Mouse (Mus musculus) heart, embryonic 12.5 days (tissue): Measurements from ENCODE around the gene Mdn1. TPM values are rescaled to one million over a fixed set of nuclear protein-coding genes. Genes with fewer than 3 reads are reported as not detected.

Experiments used
- ATAC-seq: fragments of 200-750 bp; cut with Nextera tagmentation; 2 replicates; pipeline ENCODE4 v1.8.0; 2017; ENCODE audit warnings: moderate TSS enrichment, moderate library complexity; ENCODE audit not compliant: insufficient number of reproducible peaks, low FRiP score
- H3K27ac ChIP-seq: fragments of 300-500 bp; sonication (generic); 2 replicates; pipeline ENCODE4 v1.5.1; 2016; ENCODE audit warnings: mild to moderate bottlenecking, moderate library complexity; ENCODE audit not compliant: poor library complexity, severe bottlenecking
- H3K27me3 ChIP-seq: fragments of 300-500 bp; sonication (generic); replicated peaks from 2 replicates; pipeline ENCODE4 v1.6.1; 2016; ENCODE audit warnings: mild to moderate bottlenecking, moderate library complexity
- H3K36me3 ChIP-seq: fragments of 300-500 bp; sonication (generic); 2 replicates; pipeline ENCODE4 v1.6.1; 2016; ENCODE audit warnings: mild to moderate bottlenecking, moderate library complexity
- H3K4me1 ChIP-seq: fragments of 300-500 bp; sonication (generic); replicated peaks from 2 replicates; pipeline ENCODE4 v1.6.1; 2016; ENCODE audit warnings: mild to moderate bottlenecking
- H3K4me2 ChIP-seq: fragments of 300-500 bp; sonication (generic); 2 replicates; pipeline ENCODE4 v1.6.1; 2016; ENCODE audit warnings: mild to moderate bottlenecking, moderate library complexity
- H3K4me3 ChIP-seq: fragments of 300-500 bp; sonication (generic); 2 replicates; pipeline ENCODE4 v1.5.1; 2016; ENCODE audit warnings: mild to moderate bottlenecking
- H3K9ac ChIP-seq: fragments of 300-500 bp; sonication (generic); 2 replicates; pipeline ENCODE4 v1.6.1; 2016; ENCODE audit warnings: mild to moderate bottlenecking, moderate library complexity
- H3K9me3 ChIP-seq: fragments of 300-500 bp; sonication (generic); replicated peaks from 2 replicates; pipeline ENCODE4 v1.6.1; 2016; ENCODE audit warnings: mild to moderate bottlenecking, moderate library complexity
- WGBS: fragments of 180-500 bp; shearing (Covaris S2); methylation state at CpG from one replicate; pipeline ENCODE4 v1.1.7; 2016; 5-methylcytosine and 5-hydroxymethylcytosine counted together
- polyA plus RNA-seq: library from polyadenylated mRNA; unstranded; fragments of >200 nt; fragmentation: Nextera tagmentation; extraction: Ambion mirVana; gene quantifications from 2 replicates; pipeline ENCODE4 v1.2.1, GENCODE M21; 2016

The Mdn1 gene
- polyA plus RNA-seq, 1 experiment from 2014 or later = 10.7 TPM

DNA sequence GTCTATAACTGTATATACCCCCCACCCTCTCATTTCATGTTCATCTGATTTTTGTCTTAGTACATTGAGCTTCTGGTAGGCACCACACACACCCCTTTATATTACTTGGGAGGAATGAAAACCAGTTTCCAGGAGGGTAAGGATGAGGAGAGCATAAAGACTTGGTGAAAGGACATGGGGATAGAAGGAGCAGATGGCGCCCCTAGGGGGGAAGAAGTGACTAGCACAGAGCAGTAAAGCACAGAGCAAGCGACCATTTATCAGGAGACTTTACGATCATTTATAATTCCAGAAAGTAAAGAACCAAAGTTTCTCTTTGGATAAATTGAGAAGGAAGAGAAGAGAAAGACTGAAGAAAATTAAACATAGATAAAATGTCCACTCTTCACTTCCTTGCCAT lies 23.9 kb downstream of the Mdn1 start:
- 70% methylated on average over 3 of the region's 3 CpGs for WGBS
- ATAC-seq = no peak
- H3K36me3 ChIP-seq = peaks cover 61% of the 10 kb centered on the region

GRCm38 (mm10) chr4:32682471-32682870 lies 25.6 kb downstream of the Mdn1 start:
- WGBS = 75% methylated on average over 4 of the region's 4 CpGs
- Histone ChIP-seq H3K4me3 (no peak overlapping the region), H3K27ac (no peak overlapping the region), H3K27me3 (no peaks in the 10 kb centered on the region), H3K9me3 (no peaks in the 10 kb centered on the region), H3K4me2 (no peak overlapping the region), H3K4me1 (peaks cover 4% of the 10 kb centered on the region; the same call in 1 of the 2 replicates), H3K36me3 (peaks cover 56% of the 10 kb centered on the region), H3K9ac (no peak overlapping the region)
- no peak for ATAC-seq

More for the DNA sequence above, 23.9 kb downstream of the Mdn1 start:
- Histone ChIP-seq H3K4me1 (peaks cover 4% of the 10 kb centered on the region; the same call in 1 of the 2 replicates), H3K9ac (no peak overlapping the region), H3K27ac (no peak overlapping the region), H3K9me3 (no peaks in the 10 kb centered on the region), H3K4me2 (no peak overlapping the region), H3K4me3 (no peak overlapping the region), H3K27me3 (no peaks in the 10 kb centered on the region)

DNA sequence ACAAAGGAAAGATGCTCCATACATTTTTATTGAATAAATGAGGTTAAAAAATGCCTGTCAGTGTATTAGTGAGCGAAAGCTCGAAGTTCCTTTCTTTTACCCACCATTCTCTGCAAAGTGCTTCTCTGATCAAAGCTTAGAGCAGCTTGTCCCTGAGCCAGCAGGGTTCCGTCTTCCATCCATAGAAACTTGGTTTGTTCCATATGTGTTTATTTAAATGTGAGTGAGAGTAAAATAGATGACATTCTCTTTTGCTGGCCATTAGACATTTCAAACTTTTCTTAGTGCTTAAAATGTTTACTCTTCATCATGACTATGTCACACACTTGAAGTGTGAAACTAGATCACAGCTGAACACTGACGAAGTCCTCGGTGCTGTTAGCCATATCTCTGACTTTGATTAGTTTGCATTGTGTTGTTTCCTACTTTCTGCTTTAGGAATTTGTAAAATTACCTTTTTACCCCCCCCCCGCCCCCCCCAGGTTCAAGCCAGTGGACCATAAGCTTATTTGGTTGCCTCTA lies 26.2 kb downstream of the Mdn1 start:
- Histone ChIP-seq H3K27ac (no peak overlapping the region), H3K4me2 (no peak overlapping the region), H3K4me1 (peaks cover 4% of the 10 kb centered on the region; the same call in 1 of the 2 replicates), H3K9ac (no peak overlapping the region), H3K4me3 (no peak overlapping the region), H3K27me3 (no peaks in the 10 kb centered on the region), H3K36me3 (peaks cover 52% of the 10 kb centered on the region), H3K9me3 (no peaks in the 10 kb centered on the region)
- WGBS = 86% methylated on average over 6 of the region's 6 CpGs
- no peak for ATAC-seq

- Histone ChIP-seq H3K4me3 (no peak overlapping the region), H3K27me3 (no peaks in the 10 kb centered on the region), H3K9ac (no peak overlapping the region), H3K4me1 (0 out of 2 replicates have a peak, but pooled peaks cover 4% of the 10 kb centered on the region), H3K4me2 (no peak overlapping the region), H3K9me3 (no peaks in the 10 kb centered on the region), H3K27ac (no peak overlapping the region), H3K36me3 (peaks cover 65% of the 10 kb centered on the region)
- no peak for ATAC-seq
- 79% methylated on average over 1 of the region's 1 CpGs for WGBS
Observed at GRCm38 (mm10) chr4:32717733-32718132, 60.8 kb downstream of the Mdn1 start.

GRCm38 (mm10) chr4:32745394-32745793 lies 88.5 kb downstream of the Mdn1 start:
- H3K9me3 ChIP-seq = no peaks in the 10 kb centered on the region
- H3K27ac ChIP-seq = no peak overlapping the region
- no peaks in the 10 kb centered on the region for H3K4me1 ChIP-seq
- H3K4me2 ChIP-seq = no peak overlapping the region
- no peak overlapping the region for H3K4me3 ChIP-seq
- H3K9ac ChIP-seq = no peak overlapping the region
- peaks cover 87% of the 10 kb centered on the region for H3K36me3 ChIP-seq
- no peaks in the 10 kb centered on the region for H3K27me3 ChIP-seq
- 87% methylated on average over 6 of the region's 6 CpGs for WGBS
- ATAC-seq = no peak

DNA sequence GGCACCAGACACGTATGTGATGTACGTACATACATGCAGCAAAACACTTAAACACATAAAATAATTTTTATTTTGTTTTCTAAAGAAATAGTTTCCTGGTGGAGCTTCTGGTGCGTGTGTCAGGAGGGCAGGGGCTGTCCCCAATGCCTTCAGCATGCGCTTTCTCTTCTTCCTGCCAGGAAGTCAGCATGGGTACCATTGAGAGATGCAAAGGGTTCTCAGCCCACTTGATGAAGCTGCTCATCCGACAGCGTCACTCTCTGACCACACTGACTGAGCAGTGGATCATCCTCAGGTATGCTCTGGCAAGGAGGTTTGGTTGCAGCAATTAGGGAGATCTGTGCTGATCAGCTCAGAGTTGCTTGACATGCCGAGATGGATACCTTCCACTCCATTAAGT lies 91.5 kb downstream of the Mdn1 start:
- H3K27me3 ChIP-seq = no peaks in the 10 kb centered on the region
- peaks cover 92% of the 10 kb centered on the region for H3K36me3 ChIP-seq
- no peak overlapping the region for H3K4me2 ChIP-seq
- H3K9ac ChIP-seq = no peak overlapping the region
- ATAC-seq = no peak
- H3K4me3 ChIP-seq = no peak overlapping the region
- no peaks in the 10 kb centered on the region for H3K9me3 ChIP-seq
- H3K27ac ChIP-seq = no peak overlapping the region
- no peaks in the 10 kb centered on the region for H3K4me1 ChIP-seq
- WGBS = 91% methylated on average over 7 of the region's 7 CpGs

DNA sequence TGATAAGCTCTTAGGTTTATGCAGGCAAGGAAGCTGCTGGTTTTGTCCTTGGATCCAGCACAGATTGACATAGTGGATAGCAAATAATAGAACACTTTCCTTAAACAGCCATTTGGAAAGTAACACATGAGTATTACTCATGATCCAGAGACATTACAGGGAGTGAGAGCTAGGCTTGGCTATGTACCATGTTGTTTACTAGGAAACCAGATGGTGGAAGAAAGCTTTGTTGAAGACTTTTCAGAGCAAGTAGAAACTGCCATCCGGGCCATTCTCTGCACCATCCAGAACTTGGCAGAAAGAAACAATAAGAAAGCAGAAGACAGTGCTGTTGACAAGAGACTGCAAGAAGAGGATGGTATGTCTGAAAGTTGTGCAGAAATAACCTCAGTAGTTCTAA lies 93.8 kb downstream of the Mdn1 start:
- no peak overlapping the region for H3K4me3 ChIP-seq
- H3K27me3 ChIP-seq = no peaks in the 10 kb centered on the region
- H3K4me2 ChIP-seq = no peak overlapping the region
- no peak overlapping the region for H3K9ac ChIP-seq
- 94% methylated on average over 1 of the region's 1 CpGs for WGBS
- H3K9me3 ChIP-seq = no peaks in the 10 kb centered on the region
- H3K36me3 ChIP-seq = peaks cover 84% of the 10 kb centered on the region
- H3K27ac ChIP-seq = no peak overlapping the region
- no peak for ATAC-seq
- no peaks in the 10 kb centered on the region for H3K4me1 ChIP-seq

GRCm38 (mm10) chr4:32757430-32757829 lies 100.5 kb downstream of the Mdn1 start:
- Histone ChIP-seq H3K9ac (no peak overlapping the region), H3K36me3 (peaks cover 75% of the 10 kb centered on the region), H3K4me2 (no peak overlapping the region), H3K27ac (no peak overlapping the region), H3K4me3 (no peak overlapping the region), H3K9me3 (no peaks in the 10 kb centered on the region), H3K4me1 (no peaks in the 10 kb centered on the region), H3K27me3 (no peaks in the 10 kb centered on the region)
- WGBS = 93% methylated on average over 2 of the region's 2 CpGs
- no peak for ATAC-seq

- no peaks in the 10 kb centered on the region for H3K27me3 ChIP-seq
- H3K27ac ChIP-seq = no peak overlapping the region
- H3K4me1 ChIP-seq = no peaks in the 10 kb centered on the region
- WGBS = 93% methylated on average over 7 of the region's 7 CpGs
- no peak overlapping the region for H3K4me2 ChIP-seq
- H3K9me3 ChIP-seq = no peaks in the 10 kb centered on the region
- no peak overlapping the region for H3K9ac ChIP-seq
- ATAC-seq = no peak
- no peak overlapping the region for H3K4me3 ChIP-seq
- peaks cover 59% of the 10 kb centered on the region for H3K36me3 ChIP-seq
Observed at GRCm38 (mm10) chr4:32767471-32767870, 110.6 kb downstream of the Mdn1 start.

GRCm38 (mm10) chr4:32768046-32768445 lies 111.1 kb downstream of the Mdn1 start:
- Histone ChIP-seq H3K9ac (no peak overlapping the region), H3K9me3 (no peaks in the 10 kb centered on the region), H3K4me3 (no peak overlapping the region), H3K27me3 (no peaks in the 10 kb centered on the region), H3K27ac (no peak overlapping the region), H3K4me2 (no peak overlapping the region), H3K4me1 (no peaks in the 10 kb centered on the region), H3K36me3 (peaks cover 59% of the 10 kb centered on the region)
- no peak for ATAC-seq
- 95% methylated on average over 10 of the region's 10 CpGs for WGBS

DNA sequence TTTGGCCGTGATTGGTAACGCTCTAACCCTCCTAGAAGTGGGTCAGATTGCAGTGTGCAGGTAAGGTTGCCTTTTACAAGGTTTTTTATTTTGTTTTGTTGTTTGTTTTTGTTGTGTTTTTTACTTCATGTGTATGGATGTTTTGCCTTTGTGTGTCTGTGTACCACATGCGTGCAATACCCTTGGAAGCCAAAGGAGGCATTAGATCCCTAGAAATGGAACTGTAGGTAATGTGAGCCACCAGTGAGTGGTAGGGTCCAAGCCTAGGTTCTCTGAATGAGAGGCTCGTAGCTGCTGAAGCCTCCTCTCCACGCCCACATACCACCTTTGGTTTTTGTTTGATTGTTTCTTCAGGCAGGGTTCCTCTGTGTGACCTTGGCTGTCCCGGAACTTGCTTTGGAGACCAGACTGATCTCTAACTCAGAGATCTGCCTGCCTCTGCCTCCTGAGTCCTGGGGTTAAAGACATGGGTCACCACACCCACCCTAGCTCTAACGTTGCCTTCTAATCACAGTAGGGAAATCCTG lies 113.4 kb downstream of the Mdn1 start:
- no peaks in the 10 kb centered on the region for H3K4me1 ChIP-seq
- no peak for ATAC-seq
- no peak overlapping the region for H3K4me2 ChIP-seq
- H3K27ac ChIP-seq = no peak overlapping the region
- no peaks in the 10 kb centered on the region for H3K27me3 ChIP-seq
- no peak overlapping the region for H3K9ac ChIP-seq
- no peak overlapping the region for H3K4me3 ChIP-seq
- WGBS = 90% methylated on average over 7 of the region's 7 CpGs
- H3K36me3 ChIP-seq = peaks cover 64% of the 10 kb centered on the region
- no peaks in the 10 kb centered on the region for H3K9me3 ChIP-seq

DNA sequence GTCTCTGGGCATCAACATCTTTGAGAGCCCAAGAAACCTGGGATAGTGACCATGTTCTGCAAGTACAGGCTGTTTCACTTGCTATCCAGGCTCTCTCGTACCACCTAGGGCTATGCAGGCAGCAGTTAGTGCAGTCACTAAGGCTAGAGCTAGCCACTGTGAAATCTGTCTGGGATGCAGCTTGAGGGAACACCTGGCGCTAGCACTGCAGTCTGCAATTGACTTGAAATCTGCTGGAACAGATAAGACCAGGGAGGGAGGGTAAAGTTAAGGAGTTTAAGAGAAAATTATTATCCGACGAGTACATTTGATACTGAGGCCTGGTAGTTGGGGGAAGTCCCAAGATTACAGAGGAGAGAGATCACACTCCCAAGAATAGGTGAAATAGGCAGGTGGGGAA lies 123.1 kb downstream of the Mdn1 start:
- WGBS = 90% methylated on average over 4 of the region's 4 CpGs
- H3K36me3 ChIP-seq = peaks cover 47% of the 10 kb centered on the region
- H3K9ac ChIP-seq = no peak overlapping the region
- H3K27me3 ChIP-seq = no peaks in the 10 kb centered on the region
- H3K4me1 ChIP-seq = no peaks in the 10 kb centered on the region
- H3K4me3 ChIP-seq = no peak overlapping the region
- ATAC-seq = no peak
- H3K27ac ChIP-seq = no peak overlapping the region
- H3K9me3 ChIP-seq = peaks cover 12% of the 10 kb centered on the region; the same call in 1 of the 2 replicates
- no peak overlapping the region for H3K4me2 ChIP-seq
